Mouse (Mus musculus) layer of hippocampus, adult 11-12 months (tissue): ENCODE measurements around the gene Pth2.
A peak's percentile ranks its signal among the peaks of the same experiment; 100 is the strongest.

ENCODE experiments used
- DNase-seq: peaks from one replicate; pipeline ENCODE4 v3.0.0; 2022; ENCODE audit warnings: low spot score

Pth2 gene

DNA sequence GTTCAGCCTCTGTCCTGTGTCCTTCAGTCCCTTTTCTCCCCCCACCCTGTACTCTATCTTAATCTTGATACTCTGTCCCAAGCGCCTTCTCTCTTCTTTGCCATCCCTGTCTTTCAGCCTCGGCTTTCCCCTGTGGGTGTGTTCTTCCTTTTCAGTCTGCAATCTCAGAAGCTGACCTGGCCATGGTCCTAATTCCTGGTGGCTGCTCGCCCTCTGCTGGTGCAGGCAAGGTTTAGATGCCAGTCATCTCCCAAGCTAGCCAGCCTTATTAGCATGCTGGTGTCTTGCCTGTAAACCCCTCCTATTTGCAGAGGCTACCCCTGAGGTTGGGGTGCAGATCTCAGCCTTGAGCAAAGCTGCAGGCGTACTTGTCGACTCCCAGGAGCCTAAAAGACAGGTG lies 17.6 kb downstream of the Pth2 start:
- peak; percentile 75 for DNase-seq

GRCm38 (mm10) chr7:45198961-45199360 lies 18.2 kb downstream of the Pth2 start:
- DNase-seq = no peak

GRCm38 (mm10) chr7:45202654-45203053 lies 21.9 kb downstream of the Pth2 start:
- DNase-seq = no peak

DNA sequence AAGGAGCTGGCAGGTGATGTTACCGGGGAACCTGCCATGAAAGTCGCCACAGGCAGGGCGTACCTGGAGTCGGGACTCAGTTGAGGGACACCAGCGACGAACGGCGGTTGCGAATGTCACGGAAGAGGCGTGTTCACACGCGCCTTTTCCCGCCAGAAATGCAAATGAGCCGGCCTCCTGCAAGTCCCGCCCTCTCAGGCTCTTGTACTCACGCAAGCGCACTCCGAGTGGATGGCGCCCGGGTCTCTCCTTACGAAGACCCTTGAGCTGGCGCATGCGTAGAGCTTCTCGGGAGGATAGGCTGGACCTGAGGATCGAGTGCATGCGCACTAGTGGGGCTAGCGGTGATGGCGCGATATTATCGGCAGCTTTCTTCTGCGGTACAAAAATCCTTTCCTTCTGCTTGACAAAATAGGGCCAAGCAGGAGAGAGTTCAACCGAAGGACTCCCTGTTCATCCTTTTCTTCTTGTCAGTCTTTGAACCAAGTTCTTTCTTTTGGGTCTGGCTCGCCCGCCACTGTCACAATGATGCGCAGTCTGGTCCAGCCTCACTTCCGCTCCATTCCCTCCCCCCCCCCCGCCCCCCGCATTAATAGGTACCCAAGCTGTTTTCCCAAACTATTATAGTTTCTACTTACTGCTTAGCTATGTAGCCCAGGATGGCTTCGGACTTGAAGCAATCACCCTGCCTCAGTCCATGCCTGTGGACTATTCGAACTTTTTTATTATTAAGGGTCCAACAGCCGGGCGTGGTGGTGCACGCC lies 23.8 kb downstream of the Pth2 start, which contains the start of gene Ccdc155:
Gene Ccdc155 (minus strand): TSS at position 513 of the 764 bp plus-strand sequence.
- peak; percentile 91 for DNase-seq

- DNase-seq = no peak
Observed at GRCm38 (mm10) chr7:45208260-45208659, 27.5 kb downstream of the Pth2 start.

DNA sequence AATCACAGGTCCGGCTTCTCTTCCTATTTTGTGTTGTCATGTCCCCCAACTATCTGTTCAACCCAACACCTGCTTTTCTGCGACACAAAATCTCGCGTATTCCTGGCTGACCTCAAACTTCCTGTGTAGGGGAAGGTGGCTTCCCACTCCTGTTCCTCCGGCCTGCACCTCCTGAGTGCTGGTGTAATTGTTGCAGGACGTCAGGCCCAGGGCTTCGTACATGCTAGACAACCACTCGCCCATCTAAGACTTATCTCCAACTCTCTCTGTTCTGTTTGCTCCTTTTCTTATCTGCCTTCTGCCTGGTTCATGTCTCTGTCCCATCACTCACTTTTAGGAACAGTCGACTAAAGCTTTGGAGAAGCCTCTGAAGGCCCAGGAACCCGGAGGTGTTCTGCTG lies 30.3 kb downstream of the Pth2 start:
- no peak for DNase-seq

DNA sequence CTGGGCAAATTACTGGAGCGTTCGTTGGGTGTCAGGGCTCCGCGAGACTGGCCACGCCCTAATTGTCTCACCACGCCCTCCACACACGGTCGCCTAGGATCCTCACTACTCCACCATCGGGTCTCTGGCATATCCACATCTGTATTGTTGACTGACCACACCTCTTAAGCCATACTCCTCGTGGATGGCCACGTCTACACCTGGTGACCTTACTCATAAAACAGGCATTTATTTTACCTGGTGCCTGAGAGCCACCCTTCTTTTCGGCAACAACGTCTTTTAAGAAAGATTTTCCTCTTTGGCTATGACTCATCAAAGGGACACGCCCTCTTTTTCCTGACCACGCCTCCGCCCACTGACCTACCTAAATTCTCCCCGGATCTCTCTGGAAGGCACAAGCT lies 31.1 kb downstream of the Pth2 start, which contains the start of gene Dkkl1:
Gene Dkkl1 (minus strand): TSS at position 297 of the 401 bp plus-strand sequence.
- DNase-seq = no peak

DNA sequence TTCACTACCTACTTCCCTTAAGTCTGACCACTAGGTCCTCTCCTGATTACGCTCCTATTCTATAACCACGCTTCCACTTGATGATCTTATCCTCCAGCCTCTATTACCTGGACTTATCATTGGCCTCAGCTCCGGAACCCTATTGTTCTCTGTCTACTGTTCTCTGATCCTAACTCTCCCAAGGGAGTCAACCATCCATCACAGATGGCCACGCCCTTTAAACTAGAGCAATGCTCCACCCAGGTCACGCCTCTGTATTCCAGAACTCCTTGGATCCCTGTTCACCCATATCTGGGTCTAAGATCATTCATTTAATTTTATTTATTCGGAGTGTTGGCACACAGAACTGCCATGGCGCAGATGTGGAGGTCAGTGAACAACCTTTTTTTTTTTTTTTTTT lies 31.6 kb downstream of the Pth2 start:
- DNase-seq = no peak

- DNase-seq = no peak
Observed at GRCm38 (mm10) chr7:45213708-45214107, 32.9 kb downstream of the Pth2 start.

DNA sequence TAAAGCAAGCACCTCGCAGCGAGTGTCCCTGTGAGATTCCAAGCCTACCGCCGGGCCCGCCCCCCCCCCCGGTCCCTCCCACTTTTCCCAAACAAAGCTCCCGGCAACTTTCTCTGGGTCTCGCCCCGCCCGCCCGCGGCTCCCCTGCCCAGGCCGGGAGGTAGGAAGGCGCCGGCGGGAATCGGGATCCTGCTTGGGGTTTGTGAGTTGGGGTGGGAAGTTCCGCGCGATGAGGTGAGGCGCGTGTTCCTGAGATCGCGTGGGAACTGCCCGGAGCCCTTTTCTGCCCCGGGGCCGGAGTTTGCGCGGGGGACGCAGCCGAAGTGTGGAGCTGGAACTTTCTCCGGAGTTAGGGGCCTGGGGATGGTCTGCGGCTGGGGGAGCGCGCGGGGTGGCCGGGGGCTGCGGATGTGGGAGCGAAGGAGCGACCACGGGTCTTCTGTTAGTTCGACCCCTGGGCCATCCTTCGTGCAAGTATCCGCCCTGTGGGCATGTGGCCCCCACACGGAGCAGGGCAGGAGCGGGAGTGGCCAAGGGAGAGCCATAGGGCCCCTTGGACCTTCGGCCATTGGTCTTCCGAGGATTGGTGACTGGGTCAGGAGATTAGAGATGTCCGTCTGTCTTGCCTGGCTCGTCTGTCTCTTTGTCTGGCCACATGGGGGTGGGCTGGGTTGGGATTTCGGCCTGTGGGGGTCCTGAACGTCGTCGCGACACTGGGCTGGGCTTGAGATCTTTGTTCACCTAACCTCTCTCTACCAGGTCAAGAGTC lies 35.1 kb downstream of the Pth2 start, which contains the start of gene Tead2:
Gene Tead2 (plus strand): TSS at position 81 of the 769 bp plus-strand sequence.
- no peak for DNase-seq

- DNase-seq = no peak
Observed at GRCm38 (mm10) chr7:45216442-45217183, 35.8 kb downstream of the Pth2 start.

- DNase-seq = no peak
Observed at GRCm38 (mm10) chr7:45221680-45222079, 40.9 kb downstream of the Pth2 start.

- no peak for DNase-seq
Observed at GRCm38 (mm10) chr7:45224826-45225225, 44.0 kb downstream of the Pth2 start.

DNA sequence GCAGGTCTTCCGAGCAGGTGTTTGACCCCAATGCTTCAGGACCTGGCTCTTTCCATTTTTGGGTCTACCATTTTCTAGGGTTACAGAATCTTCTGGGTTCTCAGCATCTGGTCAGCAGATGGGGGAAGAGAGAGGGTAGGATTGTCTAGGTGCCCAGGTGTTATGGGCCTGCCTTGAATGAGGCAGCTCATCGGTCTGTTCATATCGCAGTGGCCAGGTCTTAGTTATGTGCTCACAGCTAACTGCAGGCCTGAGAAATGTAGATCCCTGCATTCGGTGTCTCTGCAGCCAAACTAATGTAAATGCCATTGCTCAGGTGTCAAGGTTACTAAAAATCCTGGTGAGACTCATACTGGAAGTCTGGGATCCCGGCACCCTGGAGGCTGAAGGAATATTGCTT lies 45.6 kb downstream of the Pth2 start:
- DNase-seq = no peak

DNA sequence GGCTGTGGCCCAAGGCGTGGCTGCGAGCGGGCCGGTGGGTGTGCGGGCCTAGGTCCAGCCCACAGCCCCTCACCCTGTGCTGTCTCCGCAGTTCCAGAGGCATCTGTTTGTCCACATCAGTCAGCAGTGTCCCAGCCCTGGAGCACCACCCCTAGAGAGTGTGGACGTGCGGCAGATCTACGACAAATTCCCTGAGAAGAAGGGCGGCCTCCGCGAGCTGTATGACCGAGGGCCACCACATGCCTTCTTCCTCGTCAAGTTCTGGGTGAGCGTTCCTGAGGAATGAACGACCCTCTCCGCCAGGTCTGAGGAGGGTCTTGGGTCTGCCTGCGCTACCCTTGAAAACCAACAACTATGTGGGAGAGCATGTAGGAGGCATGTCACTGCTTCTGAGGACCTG lies 47.8 kb downstream of the Pth2 start:
- DNase-seq = no peak

DNA sequence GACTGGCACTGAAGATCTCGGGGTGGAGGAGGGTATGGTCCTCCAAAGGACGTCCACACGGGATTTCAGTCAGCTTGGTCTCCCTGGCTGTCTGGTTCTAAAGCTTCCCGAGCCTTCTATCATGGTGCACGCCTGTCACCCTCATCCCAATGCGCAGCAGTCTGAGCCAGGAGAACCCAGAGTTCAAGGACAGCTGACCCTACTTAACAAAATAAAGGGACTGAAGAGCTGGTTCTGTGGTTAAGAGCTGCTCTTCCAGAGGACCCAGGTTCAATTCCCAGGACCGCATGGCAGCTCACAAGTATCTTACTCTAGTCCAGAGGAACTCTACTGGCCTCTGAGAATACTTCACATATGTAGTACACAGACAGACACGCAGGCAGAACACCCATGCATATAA lies 48.3 kb downstream of the Pth2 start:
- no peak for DNase-seq

GRCm38 (mm10) chr7:45229459-45230203 lies 48.8 kb downstream of the Pth2 start:
- no peak for DNase-seq

GRCm38 (mm10) chr7:45231192-45231591 lies 50.4 kb downstream of the Pth2 start:
- no peak for DNase-seq
